Mouse (Mus musculus) cerebellum, adult 18-20 months (tissue): ENCODE data around the gene Trim39.

ENCODE experiments used
- DNase-seq, 2 experiments: peaks; one replicate each; pipeline ENCODE4 v3.0.0; 2021

The Trim39 gene

DNA sequence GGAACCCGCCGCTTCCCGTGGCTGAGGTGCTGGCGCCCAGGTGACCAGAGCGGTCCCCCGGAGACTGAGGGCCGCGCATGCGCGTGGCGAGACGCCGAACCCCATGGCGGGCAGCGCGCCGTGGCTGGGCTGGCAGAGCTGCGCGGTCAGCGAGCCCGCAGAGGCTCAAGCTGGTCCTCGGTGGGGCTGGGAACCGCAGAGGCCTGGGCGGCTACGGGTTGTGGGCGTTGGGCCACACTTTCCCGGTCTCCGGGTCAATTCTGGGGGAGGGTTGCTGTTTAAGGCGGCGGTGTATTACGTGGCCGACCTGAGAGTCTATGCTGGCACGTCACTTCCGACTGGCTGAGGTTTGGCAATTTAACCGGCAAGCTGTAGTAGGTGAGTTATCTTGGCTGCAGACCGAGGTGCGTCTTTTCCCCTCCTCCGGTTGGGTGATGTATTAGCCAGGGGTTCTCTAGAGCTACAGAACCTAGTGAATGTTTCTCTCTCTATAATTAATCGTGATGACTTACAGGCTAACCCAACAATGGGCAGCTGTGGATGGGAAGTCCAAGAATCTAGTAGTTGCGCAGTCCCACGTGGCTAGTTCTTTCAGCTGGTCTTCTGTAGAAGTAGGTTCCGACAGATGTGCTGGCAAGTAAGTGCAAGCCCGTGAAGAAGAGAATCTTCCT, at the start of gene Trim39:
Gene Trim39 (minus strand): TSS at position 662 of the 671 bp plus-strand sequence.
- DNase-seq = peak; percentile 85 to 92

GRCm38 (mm10) chr17:36315689-36316253, 43.7 kb upstream of the Trim39 start:
- no peak for DNase-seq

GRCm38 (mm10) chr17:36315041-36315688, 43.1 kb upstream of the Trim39 start:
- peak; percentile 85 to 90 for DNase-seq

- DNase-seq = peak; percentile 17 to 36
These were observed 42.5 kb upstream of the Trim39 start for GRCm38 (mm10) chr17:36314511-36314910.

DNA sequence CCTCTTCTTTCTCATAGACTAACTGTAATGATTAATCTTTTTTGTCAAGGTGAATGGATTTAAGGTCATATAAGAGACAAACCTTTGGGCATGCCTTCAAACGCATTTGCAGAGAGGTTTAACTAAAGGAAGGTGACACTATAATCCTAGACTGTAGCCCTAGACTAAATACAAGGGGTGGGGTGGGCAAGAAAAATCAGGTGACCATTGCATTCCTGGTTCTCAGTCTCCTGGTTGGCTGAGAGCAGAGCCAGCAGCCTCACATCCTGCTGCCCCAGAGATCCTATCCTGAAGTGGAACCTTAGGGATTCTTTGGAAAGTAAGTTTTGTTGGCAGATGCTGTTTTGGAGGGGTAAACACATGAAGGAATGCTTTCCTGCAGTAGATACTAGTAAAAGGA, 37.2 kb upstream of the Trim39 start:
- DNase-seq = no peak

DNA sequence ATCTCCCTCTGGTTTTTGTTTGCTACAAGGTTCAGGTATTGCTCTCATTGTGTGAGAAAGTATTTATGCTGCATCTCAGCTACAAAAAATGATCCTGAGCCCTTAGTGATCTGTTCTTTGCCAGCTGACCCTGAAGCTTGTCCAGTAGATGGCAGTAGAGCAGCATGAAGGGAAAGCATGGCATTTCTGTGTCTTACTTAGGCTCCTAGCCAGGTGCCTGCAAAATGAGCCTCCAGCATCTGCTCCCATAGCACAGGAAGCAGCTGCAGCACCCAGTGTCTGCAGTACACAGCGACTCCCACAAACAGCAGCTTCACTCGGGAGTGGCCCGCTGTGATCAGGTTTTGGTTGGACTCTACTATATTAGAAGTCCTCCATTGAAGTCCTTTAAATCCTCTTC, 36.8 kb upstream of the Trim39 start:
- peak; percentile 80 to 86 for DNase-seq

- no peak for DNase-seq
These were observed 14.3 kb upstream of the Trim39 start, which contains the start of gene H2-M10.2 for GRCm38 (mm10) chr17:36286390-36286789. TSS of gene H2-M10.2 (minus strand) at chr17:36286490.

- no peak for DNase-seq
These were observed 9.6 kb upstream of the Trim39 start for GRCm38 (mm10) chr17:36281521-36282245.

GRCm38 (mm10) chr17:36274776-36275175, 2.7 kb upstream of the Trim39 start:
- DNase-seq = no peak

DNA sequence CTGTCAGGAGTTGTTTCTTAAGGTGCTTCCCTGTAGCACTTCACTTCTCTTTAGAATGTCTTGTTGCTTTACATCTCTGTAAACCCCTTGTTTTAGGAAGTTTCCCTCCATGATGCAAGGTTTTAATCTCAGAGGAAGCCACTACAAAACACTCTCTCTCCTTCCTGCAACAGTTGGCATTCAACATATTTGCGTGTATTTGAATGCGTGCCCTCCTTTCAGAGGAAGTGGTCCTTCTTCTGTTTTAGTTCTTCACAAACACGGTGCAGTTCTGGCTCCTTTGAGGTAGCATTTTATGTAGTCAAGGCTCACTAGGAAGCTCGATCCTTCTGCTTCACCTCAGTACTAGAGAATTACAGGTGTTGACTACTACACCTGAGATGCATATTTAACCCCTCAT, 1.7 kb upstream of the Trim39 start:
- DNase-seq = no peak

- no peak for DNase-seq
These were observed 758 bp upstream of the Trim39 start for GRCm38 (mm10) chr17:36272643-36273366.

DNA sequence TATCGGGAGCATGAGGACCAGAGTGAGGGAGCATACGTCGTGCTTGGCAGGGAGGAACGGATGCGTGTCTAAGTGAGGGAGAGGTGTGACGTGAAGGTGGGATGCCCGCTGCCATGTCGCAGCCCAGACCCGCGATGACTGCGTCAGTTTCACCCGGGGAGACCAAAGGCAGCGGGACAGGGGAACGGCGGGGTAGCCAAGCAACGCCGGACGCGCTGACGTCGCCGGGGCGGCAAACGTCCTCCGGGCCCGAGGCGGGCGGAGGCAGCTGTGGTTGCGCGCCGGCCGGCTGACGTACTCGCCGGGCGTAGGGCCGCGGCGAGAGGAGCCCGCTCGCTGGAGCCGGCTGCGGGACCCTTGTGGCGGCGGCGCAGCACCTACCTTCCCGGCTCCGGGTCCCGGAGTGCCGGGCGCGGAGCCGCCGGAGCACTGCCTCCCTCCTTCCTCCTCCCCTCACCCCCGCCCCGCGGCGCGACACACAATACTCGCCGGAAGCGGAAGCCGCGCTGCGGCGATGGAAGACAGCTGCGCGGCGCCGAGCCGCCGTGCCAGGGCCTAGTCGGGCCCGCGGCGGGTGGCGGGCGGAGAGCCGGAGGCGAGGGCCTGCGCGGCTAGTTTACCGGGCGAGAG, 976 bp downstream of the Trim39 start:
- DNase-seq = peak; percentile 90 to 93

DNA sequence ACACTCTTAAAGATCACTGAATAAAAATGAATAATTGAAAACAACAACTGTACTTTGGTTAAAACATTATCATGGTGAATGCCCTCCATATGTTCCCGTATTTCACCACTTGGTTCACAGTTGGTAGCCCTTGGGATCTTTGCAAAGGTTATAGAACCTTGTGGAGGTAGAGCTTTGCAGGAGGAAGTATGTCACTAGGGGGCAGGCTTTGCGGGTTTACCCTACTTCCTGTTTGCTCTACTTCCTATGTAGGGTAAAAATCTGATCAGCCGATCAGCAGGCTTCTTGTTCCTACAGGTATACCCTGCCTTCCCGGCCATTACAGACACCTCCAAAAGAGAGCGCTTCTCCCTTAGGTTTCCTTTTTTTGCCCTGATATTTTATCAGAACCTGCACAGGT, 6.2 kb downstream of the Trim39 start:
- no peak for DNase-seq

GRCm38 (mm10) chr17:36264273-36264925, 7.6 kb downstream of the Trim39 start:
- no peak for DNase-seq

DNA sequence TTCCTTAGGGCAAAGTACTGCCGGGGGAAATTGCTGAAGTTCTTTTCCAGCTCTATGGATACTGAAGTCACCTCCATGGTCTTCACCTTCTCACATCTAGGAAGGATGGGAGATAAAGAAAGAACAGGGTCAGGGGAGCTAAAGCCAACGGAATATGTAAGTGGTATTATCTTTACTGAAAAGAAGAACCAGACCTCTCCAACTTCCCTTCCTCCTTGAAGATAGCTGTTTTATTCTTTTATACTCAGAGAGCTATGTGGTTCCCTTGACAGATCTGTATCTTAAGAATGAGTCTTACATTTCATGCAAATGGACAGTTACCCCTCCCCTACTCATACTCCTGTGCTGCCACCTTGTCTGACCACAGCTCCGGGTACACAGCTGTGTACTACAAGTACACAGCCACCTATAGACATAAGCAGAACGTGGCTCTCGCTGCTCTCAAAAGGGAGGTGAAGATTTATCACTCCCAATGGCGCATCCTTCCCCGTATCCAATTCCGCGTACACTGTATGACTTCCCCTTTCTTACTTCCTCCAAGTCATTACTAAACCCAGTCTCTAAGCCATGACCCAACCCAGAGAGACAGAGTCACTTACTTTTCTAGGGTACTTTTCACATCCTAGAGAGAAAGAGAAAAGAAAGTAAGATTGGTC, 10.4 kb downstream of the Trim39 start:
- DNase-seq = no peak

DNA sequence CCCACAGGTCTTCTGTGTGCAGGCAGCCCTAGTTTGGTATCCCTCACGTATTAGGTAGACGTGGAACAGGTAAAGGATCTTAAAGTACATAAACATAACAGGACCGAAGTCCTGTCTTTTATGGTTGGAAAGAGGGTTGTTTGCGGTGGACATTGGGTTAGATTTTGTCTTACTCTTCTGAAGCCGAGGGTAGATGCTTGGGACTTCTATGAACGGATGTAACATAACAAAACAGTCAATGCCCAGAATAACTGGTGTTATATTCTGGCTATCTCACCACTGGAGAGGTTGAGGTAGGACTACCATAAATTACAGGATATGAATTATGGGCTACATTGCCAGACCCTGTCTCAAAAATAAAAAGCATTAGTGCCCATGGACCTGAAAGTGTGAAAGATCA, 14.1 kb downstream of the Trim39 start, which contains the start of gene Rpp21:
Gene Rpp21 (minus strand): TSS at position 101 of the 400 bp plus-strand sequence.
- DNase-seq = no peak

GRCm38 (mm10) chr17:36257241-36257947, 14.7 kb downstream of the Trim39 start:
- peak; percentile 90 to 92 for DNase-seq

GRCm38 (mm10) chr17:36253087-36253600, 18.9 kb downstream of the Trim39 start:
- no peak for DNase-seq

DNA sequence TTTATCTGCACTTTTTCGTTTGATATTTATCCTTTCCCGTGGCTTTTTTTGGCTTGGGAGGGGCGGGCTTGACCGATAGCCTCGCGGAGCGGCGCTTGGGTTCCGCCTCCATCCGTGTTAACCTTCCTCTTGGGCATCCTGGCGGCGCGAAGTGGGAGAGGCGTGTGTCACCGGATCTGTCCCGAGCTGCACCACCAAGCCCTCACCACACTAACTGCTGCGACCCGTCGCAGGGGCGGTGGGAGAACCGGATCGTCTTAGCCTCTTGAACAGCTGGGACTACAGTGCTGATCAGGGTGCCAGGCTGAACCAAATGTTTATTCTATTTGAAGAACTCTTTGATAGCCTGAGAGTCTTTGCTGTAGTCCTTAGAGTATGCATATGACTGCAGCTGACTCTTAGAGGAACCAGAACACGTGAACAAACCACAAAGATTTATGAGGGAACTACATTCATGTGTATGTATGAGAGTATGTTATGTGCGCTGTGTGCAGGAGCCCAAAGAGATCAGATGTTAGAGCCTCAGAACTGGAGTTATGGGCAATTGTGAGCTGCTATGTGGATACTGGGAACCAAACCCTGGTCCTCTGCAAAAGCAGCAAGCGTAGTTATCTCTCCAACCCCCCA, 19.7 kb downstream of the Trim39 start:
- no peak for DNase-seq

GRCm38 (mm10) chr17:36248886-36249285, 23.2 kb downstream of the Trim39 start:
- no peak for DNase-seq
